ENCODE assay signal across 21 mouse cellular contexts in genomic region chr5:141730006-141730405, GRCm38 (mm10).
DNase-seq lines count a peak whose midpoint lies in the region; ATAC-seq and TF ChIP-seq lines count a peak whose summit lies in the region.
"Had no signal": no experiment of that assay in that cellular context is flagged by ENCODE, and none has a peak within 500 bp of the region (broad histone marks: within the 10 kb centered on the region; RNA-seq: fewer than 3 reads in every experiment).

No protein-coding gene starts in this region.

- no peaks in the 10 kb centered on the region for H3K9me3 ChIP-seq in hindbrain, embryonic 10.5 days
- no peaks in the 10 kb centered on the region for H3K9me3 ChIP-seq in hindbrain, embryonic 11.5 days (ENCODE audit: control insufficient read depth, low read length)
- no peaks in the 10 kb centered on the region for H3K9me3 ChIP-seq in midbrain, embryonic 10.5 days (replicated peaks)
- no peaks in the 10 kb centered on the region for H3K9me3 ChIP-seq in midbrain, embryonic 15.5 days
- H3K9me3 ChIP-seq in midbrain, postnatal 0 days (ENCODE audit: low read length), result no peaks in the 10 kb centered on the region
- H3K9me3 ChIP-seq: embryonic facial prominence, embryonic 12.5 days; heart, embryonic 10.5 days had no signal

- DNase-seq in cerebellum, postnatal 10 days, result peak; percentile 52 to 62
- no peak for DNase-seq in cerebellum, adult 9-11 months
- no peak for DNase-seq in hindbrain, embryonic 10.5 days (ENCODE audit: low spot score)
- no peak for DNase-seq in hindbrain, embryonic 11.5 days (ENCODE audit: low spot score)
- DNase-seq in midbrain, embryonic 10.5 days (ENCODE audit: low spot score), result no peak
- peak; percentile 22 for DNase-seq in midbrain, postnatal 0 days (ENCODE audit: low spot score)
- DNase-seq: adrenal gland, adult 8-10 months; adrenal gland, postnatal 36 days; B cell, adult 2 months; cerebellum, adult 11 months; gastrocnemius, postnatal 10 days; heart, adult 18-20 months; heart, postnatal 10 days; heart, postnatal 4 days had no signal

- H3K36me3 ChIP-seq in hindbrain, embryonic 10.5 days, result no peaks in the 10 kb centered on the region
- H3K36me3 ChIP-seq in hindbrain, embryonic 11.5 days (ENCODE audit: control insufficient read depth, insufficient read depth, low read length), result no peaks in the 10 kb centered on the region
- no peaks in the 10 kb centered on the region for H3K36me3 ChIP-seq in midbrain, embryonic 10.5 days
- H3K36me3 ChIP-seq in midbrain, embryonic 15.5 days (replicated peaks), result no peaks in the 10 kb centered on the region
- H3K36me3 ChIP-seq in midbrain, postnatal 0 days (ENCODE audit: insufficient read depth, low read length), result no peaks in the 10 kb centered on the region
- H3K36me3 ChIP-seq: embryonic facial prominence, embryonic 12.5 days; G1E; intestine, embryonic 15.5 days had no signal

- H3K9ac ChIP-seq in hindbrain, embryonic 11.5 days (ENCODE audit: low read depth, low read length), result no peak overlapping the region
- no peak overlapping the region for H3K9ac ChIP-seq in midbrain, embryonic 15.5 days
- no peak overlapping the region for H3K9ac ChIP-seq in midbrain, postnatal 0 days (replicated peaks; ENCODE audit: low read length, poor library complexity, severe bottlenecking)
- H3K9ac ChIP-seq: embryonic facial prominence, embryonic 12.5 days; intestine, embryonic 15.5 days had no signal

- H3K4me2 ChIP-seq in hindbrain, embryonic 11.5 days (replicated peaks; ENCODE audit: low read depth, low read length), result no peak overlapping the region
- H3K4me2 ChIP-seq in midbrain, embryonic 15.5 days, result no peak overlapping the region
- no peak overlapping the region for H3K4me2 ChIP-seq in midbrain, postnatal 0 days (ENCODE audit: low read depth, low read length, poor library complexity, severe bottlenecking)
- H3K4me2 ChIP-seq: embryonic facial prominence, embryonic 12.5 days; intestine, embryonic 15.5 days had no signal

- WGBS in hindbrain, embryonic 10.5 days, result 58% methylated on average over 4 of the region's 4 CpGs
- 57% methylated on average over 4 of the region's 4 CpGs for WGBS in hindbrain, embryonic 11.5 days
- WGBS in midbrain, embryonic 10.5 days, result 62% methylated on average over 4 of the region's 4 CpGs
- 32% methylated on average over 4 of the region's 4 CpGs for WGBS in midbrain, embryonic 15.5 days
- WGBS in midbrain, postnatal 0 days, result 32% methylated on average over 4 of the region's 4 CpGs

- H3K27me3 ChIP-seq in hindbrain, embryonic 10.5 days (ENCODE audit: insufficient read depth, poor library complexity, severe bottlenecking), result no peaks in the 10 kb centered on the region
- H3K27me3 ChIP-seq in hindbrain, embryonic 11.5 days (ENCODE audit: control insufficient read depth, insufficient read depth, low read length), result no peaks in the 10 kb centered on the region
- H3K27me3 ChIP-seq in midbrain, embryonic 10.5 days (ENCODE audit: low read depth, poor library complexity, severe bottlenecking), result no peaks in the 10 kb centered on the region
- no peaks in the 10 kb centered on the region for H3K27me3 ChIP-seq in midbrain, embryonic 15.5 days (replicated peaks)
- H3K27me3 ChIP-seq in midbrain, postnatal 0 days (ENCODE audit: insufficient read depth, low read length), result no peaks in the 10 kb centered on the region
- H3K27me3 ChIP-seq: embryonic facial prominence, embryonic 12.5 days; intestine, embryonic 15.5 days had no signal

- H3K4me1 ChIP-seq in hindbrain, embryonic 10.5 days (replicated peaks), result peaks cover 17% of the 10 kb centered on the region; the same call in 1 of the 2 replicates
- H3K4me1 ChIP-seq in hindbrain, embryonic 11.5 days (replicated peaks; ENCODE audit: control insufficient read depth, insufficient read depth, low read length), result no peaks in the 10 kb centered on the region
- peaks cover 10% of the 10 kb centered on the region; the same call in 1 of the 2 replicates for H3K4me1 ChIP-seq in midbrain, embryonic 10.5 days
- H3K4me1 ChIP-seq in midbrain, embryonic 15.5 days, result peaks cover 7% of the 10 kb centered on the region; the same call in 1 of the 2 replicates
- no peaks in the 10 kb centered on the region for H3K4me1 ChIP-seq in midbrain, postnatal 0 days (ENCODE audit: insufficient read depth, low read length)
- H3K4me1 ChIP-seq: embryonic facial prominence, embryonic 12.5 days; intestine, embryonic 15.5 days had no signal

- H3K4me3 ChIP-seq in hindbrain, embryonic 10.5 days, result no peak overlapping the region
- H3K4me3 ChIP-seq in hindbrain, embryonic 11.5 days (ENCODE audit: low read depth, low read length), result no peak overlapping the region
- H3K4me3 ChIP-seq in midbrain, embryonic 10.5 days, result no peak overlapping the region
- no peak overlapping the region for H3K4me3 ChIP-seq in midbrain, embryonic 15.5 days
- no peak overlapping the region for H3K4me3 ChIP-seq in midbrain, postnatal 0 days (ENCODE audit: low read depth, low read length)
- H3K4me3 ChIP-seq: embryonic facial prominence, embryonic 12.5 days; heart, embryonic 10.5 days; intestine, embryonic 15.5 days had no signal

- ATAC-seq in hindbrain, embryonic 11.5 days (ENCODE audit: low FRiP score), result no peak
- ATAC-seq in midbrain, embryonic 15.5 days (replicated peaks), result no peak
- ATAC-seq in midbrain, postnatal 0 days (ENCODE audit: low FRiP score), result no peak
- ATAC-seq: CD4-positive, CD25-positive, alpha-beta regulatory T cell, adult 4 months; forebrain, embryonic 16.5 days; intestine, embryonic 15.5 days had no signal

- H3K27ac ChIP-seq in hindbrain, embryonic 10.5 days, result peak overlapping the region; percentile 50
- no peak overlapping the region for H3K27ac ChIP-seq in hindbrain, embryonic 11.5 days (ENCODE audit: low read depth, low read length)
- H3K27ac ChIP-seq in midbrain, embryonic 10.5 days (replicated peaks), result 0 out of 2 replicates have a peak overlapping the region, but pooled peaks have one; percentile 20
- H3K27ac ChIP-seq in midbrain, embryonic 15.5 days, result no peak overlapping the region
- H3K27ac ChIP-seq in midbrain, postnatal 0 days (ENCODE audit: low read depth, low read length), result no peak overlapping the region
- H3K27ac ChIP-seq: embryonic facial prominence, embryonic 12.5 days; heart, embryonic 10.5 days; intestine, embryonic 15.5 days had no signal

- no peak for TF ChIP-seq CTCF in midbrain, postnatal 0 days (IDR thresholded peaks at IDR 0.05)

Comparison
In these comparisons a context has a peak if more than half of its experiments do, and no peak if none do; other contexts are left out.
1. DNase-seq: peak in cerebellum, postnatal 10 days (2 of 2) and midbrain, postnatal 0 days (single experiment); none in cerebellum, adult 9-11 months (single experiment), hindbrain, embryonic 10.5 days (single experiment), hindbrain, embryonic 11.5 days (single experiment) and midbrain, embryonic 10.5 days (single experiment).
2. H3K27ac ChIP-seq: peak in hindbrain, embryonic 10.5 days (single experiment) and midbrain, embryonic 10.5 days (single experiment); none in hindbrain, embryonic 11.5 days (single experiment), midbrain, embryonic 15.5 days (single experiment) and midbrain, postnatal 0 days (single experiment).